Mouse (Mus musculus) midbrain, embryonic 13.5 days (tissue): ENCODE data around the gene Setdb1. TPM values are rescaled to one million over a fixed set of nuclear protein-coding genes. Genes with fewer than 3 reads are reported as not detected.
"Not testable (repeated sequence)": the region's sequence is repeated elsewhere in the genome, so short reads cannot be mapped to it uniquely, and the experiment has no call there.

Source experiments
- ATAC-seq: fragments of 200-750 bp; cut with Nextera tagmentation; 2 replicates; pipeline ENCODE4 v1.8.0; 2017; ENCODE audit warnings: mild to moderate bottlenecking, moderate TSS enrichment, moderate library complexity
- H3K27ac ChIP-seq: fragments of 300-500 bp; sonication (generic); 2 replicates; pipeline ENCODE4 v1.5.1; 2015; ENCODE audit warnings: inconsistent platforms, mild to moderate bottlenecking, moderate library complexity
- H3K27me3 ChIP-seq: fragments of 300-500 bp; sonication (generic); 2 replicates; pipeline ENCODE4 v1.6.1; 2015; ENCODE audit warnings: mild to moderate bottlenecking, inconsistent platforms
- H3K36me3 ChIP-seq: fragments of 300-500 bp; sonication (generic); 2 replicates; pipeline ENCODE4 v1.6.1; 2015; ENCODE audit warnings: mild to moderate bottlenecking, inconsistent platforms
- H3K4me1 ChIP-seq: fragments of 300-500 bp; sonication (generic); replicated peaks from 2 replicates; pipeline ENCODE4 v1.6.1; 2015; ENCODE audit warnings: inconsistent platforms
- H3K4me2 ChIP-seq: fragments of 300-500 bp; sonication (generic); replicated peaks from 2 replicates; pipeline ENCODE4 v1.6.1; 2015; ENCODE audit warnings: moderate library complexity, mild to moderate bottlenecking, inconsistent platforms
- H3K4me3 ChIP-seq: fragments of 300-500 bp; sonication (generic); replicated peaks from 2 replicates; pipeline ENCODE4 v1.5.1; 2015; ENCODE audit warnings: mild to moderate bottlenecking, inconsistent platforms
- H3K9ac ChIP-seq: fragments of 300-500 bp; sonication (generic); replicated peaks from 2 replicates; pipeline ENCODE4 v1.6.1; 2015; ENCODE audit warnings: mild to moderate bottlenecking, inconsistent platforms
- H3K9me3 ChIP-seq: fragments of 300-500 bp; sonication (generic); 2 replicates; pipeline ENCODE4 v1.6.1; 2016; ENCODE audit warnings: mild to moderate bottlenecking, inconsistent platforms
- WGBS: fragments of 180-500 bp; shearing (Covaris S2); methylation state at CpG from one replicate; pipeline ENCODE4 v1.1.7; 2015; 5-methylcytosine and 5-hydroxymethylcytosine counted together
- polyA plus RNA-seq: library from polyadenylated mRNA; unstranded; fragments of >200 nt; fragmentation: Nextera tagmentation; extraction: Ambion mirVana; gene quantifications from 2 replicates; pipeline ENCODE4 v1.2.1, GENCODE M21; 2015

The Setdb1 gene
- polyA plus RNA-seq, 1 experiment from 2014 or later, result 49.9 TPM

DNA sequence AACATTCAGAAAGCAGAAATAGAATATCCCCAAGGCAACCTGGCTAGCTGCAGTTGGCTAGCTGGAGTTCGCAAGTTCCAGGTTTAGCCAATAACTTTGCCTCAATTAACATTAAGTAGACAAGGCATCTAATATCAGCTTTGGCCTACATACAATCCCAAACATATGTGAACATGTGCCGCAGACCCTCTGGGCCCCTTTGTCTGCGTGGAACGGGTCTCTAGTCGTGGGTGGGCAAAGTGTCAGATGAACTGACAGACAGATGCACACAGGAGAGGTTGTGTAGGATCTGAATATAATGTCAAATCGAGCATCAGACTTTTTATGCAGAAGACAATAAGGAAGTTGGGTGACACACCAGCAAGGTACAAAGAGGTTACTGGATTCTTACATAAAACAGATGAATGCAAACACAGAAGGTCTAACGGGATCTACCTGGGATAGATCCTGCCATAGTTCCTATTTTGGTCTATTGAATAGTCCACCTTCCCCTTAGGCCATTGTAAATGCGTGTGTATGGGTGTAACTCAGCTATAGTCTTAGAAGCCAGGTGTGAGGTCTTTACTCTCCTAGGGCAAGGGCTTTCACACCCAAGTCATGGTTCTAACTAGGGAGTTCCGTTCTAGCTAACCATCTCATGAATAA, 13.5 kb downstream of the Setdb1 start:
- H3K9me3 ChIP-seq, H3K9ac ChIP-seq, H3K27ac ChIP-seq, ATAC-seq, H3K4me2 ChIP-seq, H3K27me3 ChIP-seq, H3K4me1 ChIP-seq, H3K4me3 ChIP-seq: not testable (repeated sequence)
- 95% methylated on average over 9 of the region's 9 CpGs for WGBS
- H3K36me3 ChIP-seq, result peaks cover 91% of the 10 kb centered on the region

DNA sequence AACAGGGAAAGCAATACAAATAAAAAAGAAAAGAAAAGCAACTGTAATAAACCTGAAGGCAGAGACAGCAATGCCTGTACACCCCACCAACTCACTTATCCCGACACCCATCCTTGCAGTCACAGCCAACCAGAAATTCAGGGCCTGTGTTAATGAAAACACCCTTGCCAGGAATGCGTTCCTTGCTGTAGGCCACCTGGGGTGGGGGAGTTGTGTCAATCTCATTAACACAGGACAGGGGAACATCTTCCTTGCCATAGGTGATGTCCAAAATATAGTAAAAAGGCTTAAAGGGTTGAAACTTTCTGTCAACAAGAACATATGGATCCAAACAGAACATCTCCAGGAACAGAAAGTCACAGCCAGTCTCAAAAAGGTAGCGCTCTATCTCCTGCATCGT, 18.8 kb downstream of the Setdb1 start:
- Histone ChIP-seq H3K27me3 (no peaks in the 10 kb centered on the region), H3K4me1 (no peaks in the 10 kb centered on the region), H3K36me3 (peaks cover 97% of the 10 kb centered on the region), H3K27ac (no peak overlapping the region), H3K9ac (no peak overlapping the region), H3K9me3 (no peaks in the 10 kb centered on the region), H3K4me2 (no peak overlapping the region), H3K4me3 (no peak overlapping the region)
- 98% methylated on average over 4 of the region's 4 CpGs for WGBS
- no peak for ATAC-seq

DNA sequence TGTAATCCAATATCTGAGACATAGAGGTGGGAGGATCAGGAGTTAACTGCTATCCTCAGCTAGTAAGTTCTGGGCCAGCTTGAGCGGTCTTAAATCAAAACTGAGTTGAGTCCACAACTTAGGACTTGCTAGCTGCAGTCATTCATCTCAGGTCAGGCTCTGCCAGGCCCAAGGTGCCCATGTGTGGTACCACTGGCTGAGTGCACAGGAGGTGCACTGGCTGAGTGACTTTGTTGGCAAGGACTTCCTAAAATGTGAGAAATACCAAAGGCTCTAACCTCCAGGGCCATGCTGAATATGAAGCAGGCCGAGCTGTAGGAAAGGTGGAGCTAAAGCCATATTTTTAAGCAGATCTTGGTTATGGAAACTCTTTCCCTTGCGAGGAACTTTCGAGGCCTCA, 19.7 kb downstream of the Setdb1 start:
- Histone ChIP-seq H3K4me2 (no peak overlapping the region), H3K27ac (no peak overlapping the region), H3K27me3 (no peaks in the 10 kb centered on the region), H3K9ac (no peak overlapping the region), H3K4me1 (no peaks in the 10 kb centered on the region), H3K36me3 (peaks cover 98% of the 10 kb centered on the region), H3K4me3 (no peak overlapping the region), H3K9me3 (no peaks in the 10 kb centered on the region)
- ATAC-seq, result no peak
- WGBS, result 94% methylated on average over 4 of the region's 4 CpGs

DNA sequence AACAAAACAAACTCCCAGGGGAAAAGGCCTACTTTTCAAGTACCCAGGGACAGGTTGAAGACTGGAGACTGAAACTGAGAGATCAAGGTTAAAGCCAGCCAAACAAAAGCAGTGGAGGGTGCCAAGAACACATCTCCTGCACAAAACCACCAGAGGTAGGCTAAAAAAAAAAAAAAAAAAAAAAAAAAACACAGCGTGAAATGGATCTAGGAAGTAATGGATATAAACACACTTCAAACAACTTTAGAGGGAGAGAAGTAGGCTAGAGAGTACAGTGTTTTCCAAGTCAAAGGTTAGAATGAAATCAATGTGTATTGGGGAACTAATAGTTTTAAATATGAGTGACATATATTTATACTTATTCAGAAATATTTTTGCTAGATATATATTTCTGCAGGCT, 25.5 kb downstream of the Setdb1 start:
- ATAC-seq, result no peak
- Histone ChIP-seq H3K9ac (no peak overlapping the region), H3K36me3 (peaks cover 90% of the 10 kb centered on the region), H3K9me3 (no peaks in the 10 kb centered on the region), H3K27ac (no peak overlapping the region), H3K27me3 (no peaks in the 10 kb centered on the region), H3K4me2 (no peak overlapping the region), H3K4me3 (no peak overlapping the region), H3K4me1 (no peaks in the 10 kb centered on the region)
- 80% methylated on average over 1 of the region's 1 CpGs for WGBS

DNA sequence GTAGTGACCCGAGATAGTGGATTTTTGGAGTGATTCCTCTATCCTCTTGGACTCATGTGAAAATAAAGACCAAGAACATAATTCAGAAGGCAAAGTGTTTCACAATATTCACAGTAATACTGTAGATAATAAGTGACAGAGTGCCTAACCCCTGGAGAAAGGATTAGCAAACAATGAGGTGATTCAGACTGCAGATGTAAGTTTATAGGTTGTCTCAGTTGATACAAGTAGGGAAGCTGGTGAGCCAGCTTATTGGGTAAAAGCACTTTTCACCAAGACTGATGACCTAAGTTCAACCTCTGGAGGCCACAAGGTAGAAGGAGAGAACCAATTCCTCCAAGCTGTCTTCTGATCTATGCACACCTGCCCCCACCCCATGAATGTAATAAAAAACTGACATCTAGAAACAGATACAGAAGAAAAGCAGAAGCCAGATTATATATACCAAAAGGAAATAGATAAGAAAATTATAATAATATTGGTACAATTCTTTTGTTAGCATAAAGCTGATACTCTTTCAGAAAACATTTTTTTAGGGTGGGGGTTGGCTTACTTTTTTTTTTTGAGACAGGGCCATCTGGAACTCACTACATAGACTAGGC, 28.1 kb downstream of the Setdb1 start:
- Histone ChIP-seq H3K4me1 (no peaks in the 10 kb centered on the region), H3K27me3 (no peaks in the 10 kb centered on the region), H3K4me3 (no peak overlapping the region), H3K27ac (no peak overlapping the region), H3K9me3 (no peaks in the 10 kb centered on the region), H3K4me2 (no peak overlapping the region), H3K36me3 (peaks cover 91% of the 10 kb centered on the region), H3K9ac (no peak overlapping the region)
- no peak for ATAC-seq
- WGBS, result 96% methylated on average over 1 of the region's 1 CpGs

DNA sequence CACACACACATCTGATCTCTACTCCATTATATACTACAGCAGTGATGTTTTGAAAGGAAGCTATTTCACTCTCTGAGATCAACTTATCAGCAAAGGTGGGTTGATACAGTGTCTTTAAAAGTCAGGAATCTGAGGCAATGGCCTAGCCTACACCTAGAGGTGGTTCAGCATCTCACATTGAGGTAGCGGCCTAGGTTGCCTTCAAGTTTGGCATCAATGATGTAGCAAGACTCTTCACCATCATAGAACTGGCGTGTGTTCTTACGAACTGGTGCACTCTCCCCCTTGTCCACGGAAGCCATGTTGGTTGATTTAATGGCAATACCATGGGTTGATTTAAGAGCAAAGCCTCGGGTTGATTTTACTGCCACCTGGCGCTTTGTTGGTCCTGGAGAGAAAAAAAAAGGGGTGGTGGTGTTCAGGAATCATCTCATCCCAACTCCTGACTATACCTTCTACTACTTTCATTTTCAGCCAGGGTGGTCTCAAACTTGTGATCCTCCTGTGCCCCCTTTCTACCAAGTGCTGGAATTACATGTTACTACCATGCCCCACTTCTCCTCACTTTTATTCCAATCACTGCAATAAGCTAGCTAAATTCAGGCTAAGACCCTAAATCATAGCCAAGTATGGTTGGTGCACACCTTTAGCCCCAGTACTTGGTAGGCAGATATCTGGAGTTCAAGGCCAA, 32.4 kb downstream of the Setdb1 start:
- peaks cover 96% of the 10 kb centered on the region for H3K36me3 ChIP-seq
- WGBS, result 96% methylated on average over 6 of the region's 6 CpGs
- no peaks in the 10 kb centered on the region for H3K27me3 ChIP-seq
- H3K27ac ChIP-seq, result no peak overlapping the region
- no peak overlapping the region for H3K4me2 ChIP-seq
- no peak overlapping the region for H3K4me3 ChIP-seq
- H3K4me1 ChIP-seq, result no peaks in the 10 kb centered on the region
- H3K9me3 ChIP-seq, result no peaks in the 10 kb centered on the region
- no peak overlapping the region for H3K9ac ChIP-seq
- no peak for ATAC-seq

DNA sequence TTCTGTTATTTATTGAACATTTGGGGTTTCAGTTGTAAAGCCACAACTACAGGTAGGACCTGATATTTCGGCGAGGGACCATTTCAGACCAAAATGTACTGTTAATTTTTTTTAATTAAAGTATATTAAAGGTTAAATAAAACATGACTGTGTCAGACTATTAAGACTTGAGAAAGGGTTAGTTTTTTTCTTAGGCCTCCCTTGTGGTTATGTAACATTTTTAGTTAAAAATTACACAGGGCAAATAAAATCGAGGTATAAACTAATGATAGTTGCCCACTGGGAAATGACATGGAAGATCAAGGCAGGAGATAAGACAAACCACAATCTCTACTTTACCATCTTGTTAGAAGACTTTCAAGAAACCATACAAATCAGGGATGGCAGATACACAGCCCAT, 33.6 kb downstream of the Setdb1 start:
- Histone ChIP-seq H3K4me2 (no peak overlapping the region), H3K4me3 (no peak overlapping the region), H3K27ac (no peak overlapping the region), H3K36me3 (peaks cover 86% of the 10 kb centered on the region), H3K9ac (no peak overlapping the region), H3K4me1 (peaks cover 9% of the 10 kb centered on the region), H3K9me3 (no peaks in the 10 kb centered on the region), H3K27me3 (no peaks in the 10 kb centered on the region)
- 96% methylated on average over 3 of the region's 3 CpGs for WGBS
- no peak for ATAC-seq

DNA sequence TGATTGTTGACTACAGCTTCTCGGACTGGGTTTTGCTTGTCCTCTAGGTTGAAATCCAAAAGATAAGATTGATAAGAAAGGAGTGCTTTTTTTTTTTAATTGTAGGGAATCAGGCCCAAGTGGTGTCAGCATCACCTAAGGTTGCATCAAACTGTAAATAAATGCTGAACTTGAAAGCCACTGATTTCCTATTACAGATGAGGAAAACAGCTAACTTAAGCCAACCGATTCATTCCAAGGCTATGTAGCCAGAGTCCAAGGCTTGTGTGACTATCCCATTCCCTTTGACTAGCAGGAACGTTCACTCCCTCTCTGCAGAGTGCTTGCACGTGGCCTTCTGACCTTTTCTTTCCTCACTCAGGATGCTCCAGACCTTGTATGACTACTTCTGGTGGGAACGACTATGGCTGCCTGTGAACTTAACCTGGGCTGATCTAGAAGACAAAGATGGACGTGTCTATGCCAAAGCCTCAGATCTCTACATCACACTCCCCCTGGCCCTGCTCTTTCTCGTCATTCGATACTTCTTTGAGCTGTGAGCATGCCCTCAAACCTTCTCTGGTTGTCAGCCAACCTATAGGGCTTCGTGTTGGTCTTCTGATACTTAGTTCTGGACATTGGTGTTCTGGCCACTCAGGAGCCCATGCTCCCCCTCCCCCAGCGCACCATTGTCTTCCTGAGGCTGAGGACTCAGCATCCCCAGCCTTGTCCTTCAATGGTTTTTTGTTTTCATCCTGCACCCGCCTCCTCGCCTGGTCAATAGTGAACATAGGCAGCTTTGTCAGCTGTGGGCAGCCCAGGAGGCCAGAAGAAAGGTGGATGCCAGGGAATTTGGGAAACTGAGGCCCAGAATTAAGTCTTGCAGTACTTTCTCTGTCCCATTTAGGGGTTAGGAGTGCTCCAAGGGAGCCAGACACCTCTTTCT, 37.0 kb downstream of the Setdb1 start:
- Histone ChIP-seq H3K27ac (no peak overlapping the region), H3K4me2 (no peak overlapping the region), H3K9ac (no peak overlapping the region), H3K4me3 (no peak overlapping the region), H3K36me3 (peaks cover 52% of the 10 kb centered on the region), H3K4me1 (peaks cover 32% of the 10 kb centered on the region), H3K27me3 (no peaks in the 10 kb centered on the region), H3K9me3 (no peaks in the 10 kb centered on the region)
- 76% methylated on average over 12 of the region's 12 CpGs for WGBS
- no peak for ATAC-seq

DNA sequence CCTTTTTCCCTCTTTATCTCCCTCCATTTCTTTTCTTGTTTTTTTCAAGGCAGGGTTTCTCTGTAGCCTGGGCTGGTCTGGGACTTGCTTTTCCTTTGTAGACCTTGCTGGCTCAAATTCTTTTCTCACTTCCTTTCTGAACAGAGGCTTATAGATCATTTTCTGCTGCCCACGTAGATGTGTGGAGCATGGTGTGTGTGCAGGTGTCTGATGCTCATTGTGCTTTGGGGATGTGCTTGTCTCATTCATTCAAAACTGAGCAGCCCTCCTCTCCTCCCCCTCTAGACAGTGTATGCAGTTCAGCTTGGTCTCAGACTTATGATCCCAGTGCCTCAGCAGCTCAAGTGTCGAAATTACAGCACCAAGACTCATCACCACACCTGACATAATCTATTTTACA, 37.9 kb downstream of the Setdb1 start:
- Histone ChIP-seq H3K27me3 (no peaks in the 10 kb centered on the region), H3K4me1 (peaks cover 40% of the 10 kb centered on the region), H3K4me2 (no peak overlapping the region), H3K9me3 (no peaks in the 10 kb centered on the region), H3K4me3 (no peak overlapping the region), H3K27ac (no peak overlapping the region), H3K9ac (peak overlapping the region; percentile 12; the same call in 1 of the 2 replicates), H3K36me3 (peaks cover 43% of the 10 kb centered on the region)
- 66% methylated on average over 2 of the region's 2 CpGs for WGBS
- ATAC-seq, result no peak

DNA sequence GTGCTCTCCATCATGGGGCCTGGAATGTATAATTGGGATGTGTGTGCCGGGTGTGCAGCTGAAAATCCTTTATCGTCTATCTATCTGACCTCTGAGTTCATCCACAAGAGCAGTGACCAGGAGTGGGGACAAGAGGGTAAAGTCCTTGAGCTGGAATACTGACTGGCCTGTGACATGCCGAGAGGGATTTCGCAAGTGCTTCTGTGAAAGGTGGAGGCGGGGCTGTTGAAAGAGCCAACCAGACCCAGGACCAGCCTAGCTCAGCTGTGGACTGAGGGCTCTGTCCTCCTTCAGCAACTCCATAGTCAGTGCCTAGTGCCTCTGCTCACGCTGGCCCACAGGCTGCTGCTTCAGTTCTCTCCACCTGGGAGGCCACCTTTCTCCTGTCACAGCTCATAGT, 38.5 kb downstream of the Setdb1 start:
- H3K36me3 ChIP-seq, result peaks cover 38% of the 10 kb centered on the region
- peak overlapping the region; percentile 12; the same call in 1 of the 2 replicates for H3K9ac ChIP-seq
- WGBS, result 35% methylated on average over 6 of the region's 6 CpGs
- H3K4me2 ChIP-seq, result no peak overlapping the region
- H3K4me3 ChIP-seq, result no peak overlapping the region
- ATAC-seq, result no peak
- H3K4me1 ChIP-seq, result peaks cover 40% of the 10 kb centered on the region
- H3K27ac ChIP-seq, result no peak overlapping the region
- no peaks in the 10 kb centered on the region for H3K27me3 ChIP-seq
- no peaks in the 10 kb centered on the region for H3K9me3 ChIP-seq

DNA sequence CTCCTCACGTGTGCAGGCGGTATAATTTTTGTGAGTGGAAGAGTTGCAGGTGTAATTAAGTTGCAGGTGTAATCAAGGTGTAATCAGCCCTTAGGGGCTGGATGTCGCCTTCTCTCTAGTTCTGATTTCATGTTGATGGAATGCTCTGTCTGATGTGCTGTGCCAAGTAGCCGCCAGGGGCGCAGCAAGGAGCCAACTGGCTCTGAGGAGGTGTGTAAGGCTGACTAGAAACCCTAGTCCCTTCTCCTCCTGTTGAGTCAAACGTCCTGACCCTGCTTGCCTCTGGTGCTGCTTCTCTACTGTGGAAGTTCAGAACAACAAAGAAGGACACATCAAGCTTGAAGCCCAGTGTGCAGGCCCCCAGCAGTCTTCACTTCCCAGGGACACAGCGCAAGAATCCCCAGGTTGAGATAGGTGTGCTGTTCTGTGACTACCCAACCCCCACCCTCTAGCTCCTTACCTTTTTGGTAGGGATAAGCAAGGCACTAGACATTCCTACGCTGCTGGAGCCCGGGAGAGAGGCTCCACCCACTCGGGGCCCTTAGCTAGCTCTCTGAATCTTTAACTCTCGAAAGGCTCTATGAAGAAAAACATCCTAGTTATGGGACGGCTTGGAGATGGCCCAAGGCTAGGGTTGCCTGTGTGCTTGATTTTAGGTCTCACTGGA, 39.5 kb downstream of the Setdb1 start:
- Histone ChIP-seq H3K36me3 (peaks cover 28% of the 10 kb centered on the region), H3K27ac (no peak overlapping the region), H3K4me2 (peak overlapping the region; percentile 6), H3K9me3 (no peaks in the 10 kb centered on the region), H3K4me1 (peaks cover 40% of the 10 kb centered on the region), H3K9ac (peak overlapping the region; percentile 14; the same call in 1 of the 2 replicates), H3K4me3 (no peak overlapping the region), H3K27me3 (no peaks in the 10 kb centered on the region)
- WGBS, result 26% methylated on average over 12 of the region's 12 CpGs
- no peak for ATAC-seq
